Mouse (Mus musculus): ENCODE data around the gene Siglecf. TPM values are rescaled to one million over a fixed set of nuclear protein-coding genes. Genes with fewer than 3 reads are reported as not detected.

Siglecf gene
- not detected for polyA plus RNA-seq (2017; shearing (Covaris generic))

GRCm38 (mm10) chr7:43351154-43351553 lies at the start of gene Siglecf:
Gene Siglecf, plus strand, starts transcription at chr7:43351341.

GRCm38 (mm10) chr7:43313013-43313428 lies 38.1 kb upstream of the Siglecf start, which contains the start of gene Zfp715:
Gene Zfp715, minus strand, starts transcription at chr7:43313294.

DNA sequence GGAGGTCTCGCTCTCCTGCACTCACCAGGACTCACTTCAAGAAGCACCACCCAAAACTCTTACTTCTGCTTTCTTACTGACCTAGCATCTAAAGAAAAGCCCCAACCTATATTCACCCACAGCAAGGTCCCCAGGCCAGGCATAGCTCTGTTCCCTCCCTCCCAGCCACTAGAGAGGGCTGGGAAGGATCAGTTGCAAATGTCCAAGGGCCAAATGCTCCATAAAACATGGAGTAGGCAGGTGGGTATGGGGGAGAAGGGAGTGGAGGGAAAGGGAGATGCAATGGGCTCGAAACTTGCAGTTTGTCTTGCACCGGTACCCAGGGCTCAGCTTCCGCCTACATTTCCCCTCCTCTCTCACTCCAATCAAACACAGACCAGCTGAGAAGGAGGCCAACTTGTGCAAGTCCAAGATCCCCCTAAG lies 57.0 kb downstream of the Siglecf start, which contains the start of gene Siglecg:
Siglecg (plus strand) TSS at position 74 of the 423 bp plus-strand sequence.

Other genes with a start within 250 kb of the Siglecf start
- gene Zfp936, start 237.1 kb upstream of the Siglecf start, polyA plus RNA-seq (2017; shearing (Covaris generic)) = not detected
- 19.0 TPM for gene Zfp715, start 38.0 kb upstream of the Siglecf start, polyA plus RNA-seq (2017; shearing (Covaris generic))
- not detected for gene Siglecg, start 56.9 kb downstream of the Siglecf start, polyA plus RNA-seq (2017; shearing (Covaris generic))
- not detected for gene Lim2, start 76.3 kb downstream of the Siglecf start, polyA plus RNA-seq (2017; shearing (Covaris generic))
- gene Nkg7, start 85.7 kb downstream of the Siglecf start, polyA plus RNA-seq (2017; shearing (Covaris generic)) = 634 TPM
- gene Cldnd2, start 89.4 kb downstream of the Siglecf start, polyA plus RNA-seq (2017; shearing (Covaris generic)) = not detected
- 73.5 TPM for gene Etfb, start 92.7 kb downstream of the Siglecf start, polyA plus RNA-seq (2017; shearing (Covaris generic))
- 0.50 TPM for gene Gm45233, start 92.8 kb downstream of the Siglecf start, polyA plus RNA-seq (2017; shearing (Covaris generic))
- 3.8 TPM for gene Vsig10l, start 111.8 kb downstream of the Siglecf start, polyA plus RNA-seq (2017; shearing (Covaris generic))
- not detected for gene Iglon5, start 138.7 kb downstream of the Siglecf start, polyA plus RNA-seq (2017; shearing (Covaris generic))
- gene 4931406B18Rik, start 154.6 kb downstream of the Siglecf start, polyA plus RNA-seq (2017; shearing (Covaris generic)) = not detected
- not detected for gene Cd33, start 193.1 kb downstream of the Siglecf start, polyA plus RNA-seq (2017; shearing (Covaris generic))
- 2.3 TPM for gene Zfp658, start 210.9 kb downstream of the Siglecf start, polyA plus RNA-seq (2017; shearing (Covaris generic))
- 4.0 TPM for gene Zfp719, start 228.3 kb downstream of the Siglecf start, polyA plus RNA-seq (2017; shearing (Covaris generic))